Mouse (Mus musculus) hindbrain, embryonic 13.5 days (tissue): ENCODE measurements around the gene Grm4. TPM values are rescaled to one million over a fixed set of nuclear protein-coding genes. Genes with fewer than 3 reads are reported as not detected.
A peak's percentile ranks its signal among the peaks of the same experiment; 100 is the strongest.

Source experiments
- ATAC-seq: fragments of 200-750 bp; cut with Nextera tagmentation; 2 replicates; pipeline ENCODE4 v1.8.0; 2017; ENCODE audit warnings: moderate TSS enrichment; ENCODE audit not compliant: low FRiP score
- H3K27ac ChIP-seq: fragments of 300-500 bp; sonication (generic); 2 replicates; pipeline ENCODE4 v1.5.1; 2015; ENCODE audit warnings: inconsistent platforms, mild to moderate bottlenecking, moderate library complexity
- H3K27me3 ChIP-seq: fragments of 300-500 bp; sonication (generic); 2 replicates; pipeline ENCODE4 v1.6.1; 2015; ENCODE audit warnings: mild to moderate bottlenecking, inconsistent platforms
- H3K36me3 ChIP-seq: fragments of 300-500 bp; sonication (generic); 2 replicates; pipeline ENCODE4 v1.6.1; 2015; ENCODE audit warnings: mild to moderate bottlenecking, inconsistent platforms
- H3K4me1 ChIP-seq: fragments of 300-500 bp; sonication (generic); replicated peaks from 2 replicates; pipeline ENCODE4 v1.6.1; 2015; ENCODE audit warnings: inconsistent platforms
- H3K4me2 ChIP-seq: fragments of 300-500 bp; sonication (generic); 2 replicates; pipeline ENCODE4 v1.6.1; 2015; ENCODE audit warnings: inconsistent platforms, mild to moderate bottlenecking, moderate library complexity
- H3K4me3 ChIP-seq: fragments of 300-500 bp; sonication (generic); 2 replicates; pipeline ENCODE4 v1.5.1; 2015; ENCODE audit warnings: mild to moderate bottlenecking, inconsistent platforms
- H3K9ac ChIP-seq: fragments of 300-500 bp; sonication (generic); 2 replicates; pipeline ENCODE4 v1.6.1; 2015; ENCODE audit warnings: mild to moderate bottlenecking, inconsistent platforms
- H3K9me3 ChIP-seq: fragments of 300-500 bp; sonication (generic); 2 replicates; pipeline ENCODE4 v1.6.1; 2016; ENCODE audit warnings: inconsistent platforms
- WGBS: fragments of 180-500 bp; shearing (Covaris S2); methylation state at CpG from one replicate; pipeline ENCODE4 v1.1.7; 2015; 5-methylcytosine and 5-hydroxymethylcytosine counted together
- polyA plus RNA-seq: library from polyadenylated mRNA; unstranded; fragments of >200 nt; fragmentation: Nextera tagmentation; extraction: Ambion mirVana; gene quantifications from 2 replicates; pipeline ENCODE4 v1.2.1, GENCODE M21; 2015

Grm4 gene
- polyA plus RNA-seq, 1 experiment from 2014 or later, result 4.8 TPM

DNA sequence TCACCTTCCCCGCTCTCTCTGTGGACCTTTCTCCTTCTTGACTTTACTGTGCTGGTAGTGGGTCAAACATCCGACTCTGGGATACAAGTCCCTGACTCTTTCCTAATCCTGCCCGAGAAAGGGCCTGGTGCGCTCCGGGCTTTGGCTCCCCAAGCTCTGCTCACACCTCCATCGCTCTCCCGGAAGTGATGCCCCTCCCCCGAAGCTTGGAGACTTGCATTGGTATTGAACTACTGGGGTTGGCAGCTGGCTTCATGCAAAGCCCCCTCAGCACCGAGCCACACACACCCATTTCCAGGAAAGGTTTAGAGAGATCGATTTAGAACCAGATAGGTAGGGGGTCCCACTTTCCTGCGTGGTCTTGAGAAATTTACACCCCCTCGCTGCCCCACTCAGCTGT lies 24.8 kb upstream of the Grm4 start:
- no peak for ATAC-seq
- H3K4me3 ChIP-seq, result no peak overlapping the region
- H3K4me2 ChIP-seq, result no peak overlapping the region
- H3K27ac ChIP-seq, result no peak overlapping the region
- H3K9ac ChIP-seq, result peak overlapping the region; percentile 39; the same call in 1 of the 2 replicates
- H3K27me3 ChIP-seq, result 0 out of 2 replicates have a peak, but pooled peaks cover 3% of the 10 kb centered on the region
- WGBS, result 56% methylated on average over 12 of the region's 12 CpGs
- H3K4me1 ChIP-seq, result peaks cover 11% of the 10 kb centered on the region
- H3K36me3 ChIP-seq, result no peaks in the 10 kb centered on the region
- no peaks in the 10 kb centered on the region for H3K9me3 ChIP-seq

DNA sequence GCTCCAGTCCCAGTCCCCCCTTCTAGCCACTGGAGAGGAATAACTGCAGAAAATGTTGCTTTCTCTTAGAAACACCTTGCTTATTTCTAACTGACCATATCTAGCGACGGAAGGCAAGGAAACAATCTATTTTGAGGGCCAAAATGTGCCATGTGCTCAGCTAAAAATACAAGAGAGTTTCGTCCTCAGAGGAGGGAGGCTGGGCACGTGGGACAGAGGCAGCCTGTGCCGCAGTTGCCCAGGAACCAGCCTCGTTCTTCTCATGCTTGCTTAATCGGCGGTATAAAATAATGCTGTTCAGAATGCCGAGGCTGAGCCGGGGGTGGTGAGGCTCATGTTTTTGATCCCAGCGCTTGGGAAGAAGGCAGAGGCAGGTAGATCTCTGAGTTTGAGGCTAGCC lies 23.3 kb upstream of the Grm4 start:
- no peak overlapping the region for H3K9ac ChIP-seq
- H3K27ac ChIP-seq, result no peak overlapping the region
- no peak overlapping the region for H3K4me3 ChIP-seq
- no peaks in the 10 kb centered on the region for H3K36me3 ChIP-seq
- 81% methylated on average over 11 of the region's 11 CpGs for WGBS
- no peak for ATAC-seq
- 0 out of 2 replicates have a peak, but pooled peaks cover 3% of the 10 kb centered on the region for H3K27me3 ChIP-seq
- H3K4me2 ChIP-seq, result no peak overlapping the region
- no peaks in the 10 kb centered on the region for H3K9me3 ChIP-seq
- peaks cover 9% of the 10 kb centered on the region for H3K4me1 ChIP-seq

DNA sequence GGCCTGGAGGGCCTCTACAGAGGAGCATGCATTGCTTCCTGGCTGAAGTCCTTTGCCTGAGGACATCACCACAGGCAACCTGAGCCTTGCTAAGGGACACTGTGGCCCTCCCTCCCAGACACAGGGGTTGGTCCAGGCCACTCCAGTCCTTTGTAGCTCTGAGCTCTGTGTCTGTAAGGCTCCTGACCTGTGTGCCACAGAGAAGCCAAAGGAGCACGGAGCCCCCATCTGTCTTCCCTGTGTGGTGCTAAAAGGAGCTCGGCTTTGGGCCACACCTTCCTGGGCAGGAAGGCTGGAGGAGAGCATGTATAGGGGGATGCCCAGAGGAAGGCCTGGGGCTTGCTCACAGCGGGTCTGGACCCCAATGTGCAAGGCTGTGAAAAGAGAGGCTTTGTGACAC lies 20.8 kb upstream of the Grm4 start:
- Histone ChIP-seq H3K4me1 (no peaks in the 10 kb centered on the region), H3K9ac (no peak overlapping the region), H3K4me3 (no peak overlapping the region), H3K27me3 (0 out of 2 replicates have a peak, but pooled peaks cover 3% of the 10 kb centered on the region), H3K36me3 (no peaks in the 10 kb centered on the region), H3K4me2 (no peak overlapping the region), H3K27ac (no peak overlapping the region), H3K9me3 (no peaks in the 10 kb centered on the region)
- 77% methylated on average over 3 of the region's 3 CpGs for WGBS
- ATAC-seq, result no peak

DNA sequence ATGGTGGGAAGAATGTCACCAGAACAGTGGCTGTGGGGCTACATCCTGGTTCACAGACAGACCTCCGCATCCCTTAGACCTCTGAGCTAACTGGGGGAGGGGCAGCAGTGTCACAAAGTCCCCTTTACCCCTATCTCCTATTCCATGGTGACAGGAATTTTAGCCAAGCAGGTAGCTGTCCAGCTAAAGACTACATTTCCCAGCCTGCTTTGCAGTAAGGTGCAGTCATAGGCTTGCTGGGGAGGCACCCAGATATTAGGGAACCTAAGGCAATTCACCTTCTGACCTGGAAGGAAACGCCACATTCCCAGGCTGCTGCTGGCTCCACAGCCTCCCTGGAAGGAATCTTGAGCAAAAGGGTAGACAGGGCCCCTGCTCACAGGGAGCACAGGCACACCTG lies 20.1 kb upstream of the Grm4 start:
- H3K9ac ChIP-seq, result no peak overlapping the region
- no peaks in the 10 kb centered on the region for H3K9me3 ChIP-seq
- no peak overlapping the region for H3K4me3 ChIP-seq
- ATAC-seq, result no peak
- H3K27ac ChIP-seq, result no peak overlapping the region
- H3K36me3 ChIP-seq, result no peaks in the 10 kb centered on the region
- H3K27me3 ChIP-seq, result no peaks in the 10 kb centered on the region
- no peak overlapping the region for H3K4me2 ChIP-seq
- WGBS, result 86% methylated on average over 2 of the region's 2 CpGs
- no peaks in the 10 kb centered on the region for H3K4me1 ChIP-seq

DNA sequence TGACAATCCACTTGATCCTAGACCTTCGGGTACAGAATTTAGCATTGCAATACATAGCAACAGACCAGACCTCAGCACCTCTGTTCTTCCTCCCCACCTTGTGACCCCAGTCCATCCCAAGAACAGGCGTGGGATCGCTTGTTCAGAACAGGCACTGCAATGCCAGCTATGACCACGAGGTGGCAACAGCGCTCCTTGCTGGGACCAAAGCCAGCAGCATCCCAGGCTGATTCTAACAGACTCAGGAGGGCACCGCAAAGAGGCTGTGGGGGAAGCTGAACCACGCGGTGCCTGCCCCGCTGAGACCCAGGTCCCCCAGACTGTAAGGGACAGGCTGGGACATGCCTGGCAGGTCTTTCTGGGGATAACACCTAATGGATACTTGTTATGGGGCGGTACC lies 13.5 kb upstream of the Grm4 start:
- 5% methylated on average over 10 of the region's 10 CpGs for WGBS
- ATAC-seq, result 0 out of 2 replicates have a peak, but pooled peaks have one; percentile 65

DNA sequence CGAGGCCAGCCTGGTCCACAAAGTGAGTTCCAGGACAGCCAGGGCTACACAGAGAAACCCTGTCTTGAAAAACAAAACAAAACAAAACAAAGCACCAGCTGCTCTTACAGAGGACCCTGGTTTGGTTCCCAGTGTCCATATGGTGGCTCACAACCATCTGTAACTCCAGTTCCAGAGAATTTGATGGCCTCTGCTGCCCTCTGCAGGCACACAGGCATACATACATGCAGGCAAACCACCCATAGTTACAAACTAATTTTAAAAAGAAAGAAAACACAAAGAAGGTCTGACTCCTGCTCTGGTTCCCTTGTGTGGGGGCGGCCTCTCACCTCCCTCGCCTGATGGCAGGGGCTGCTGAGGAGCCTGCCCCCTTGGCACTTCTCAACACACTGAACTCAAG lies 12.2 kb upstream of the Grm4 start:
- H3K4me3 ChIP-seq, result no peak overlapping the region
- no peaks in the 10 kb centered on the region for H3K27me3 ChIP-seq
- no peak overlapping the region for H3K27ac ChIP-seq
- ATAC-seq, result no peak
- no peaks in the 10 kb centered on the region for H3K36me3 ChIP-seq
- no peak overlapping the region for H3K4me2 ChIP-seq
- 85% methylated on average over 3 of the region's 3 CpGs for WGBS
- no peaks in the 10 kb centered on the region; the same call in 1 of the 2 replicates for H3K4me1 ChIP-seq
- no peaks in the 10 kb centered on the region for H3K9me3 ChIP-seq
- H3K9ac ChIP-seq, result no peak overlapping the region

More for the DNA sequence above, 13.5 kb upstream of the Grm4 start:
- Histone ChIP-seq H3K27ac (no peak overlapping the region), H3K36me3 (no peaks in the 10 kb centered on the region), H3K4me3 (no peak overlapping the region), H3K4me1 (no peaks in the 10 kb centered on the region; the same call in 1 of the 2 replicates), H3K27me3 (no peaks in the 10 kb centered on the region), H3K9ac (no peak overlapping the region), H3K9me3 (no peaks in the 10 kb centered on the region), H3K4me2 (no peak overlapping the region)

DNA sequence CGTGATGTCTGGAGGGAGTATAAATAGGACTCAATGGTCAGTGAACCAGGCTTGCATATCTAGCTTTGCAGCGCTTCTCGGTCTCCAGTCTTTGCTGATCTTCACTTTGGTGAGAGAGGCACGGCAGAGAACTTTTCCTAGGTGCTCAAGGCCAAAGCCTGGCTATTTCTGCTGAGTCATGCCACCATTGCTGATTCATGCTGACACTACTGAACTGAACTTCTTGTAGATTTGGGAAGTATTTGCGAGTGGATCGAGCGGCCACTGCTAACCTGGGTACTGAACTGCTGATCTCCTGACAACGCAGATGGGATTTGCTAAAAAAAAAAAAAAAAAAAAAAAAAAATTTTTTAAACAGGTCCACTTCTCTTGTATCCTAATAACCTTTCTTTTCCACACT lies 10.9 kb upstream of the Grm4 start:
- H3K27ac ChIP-seq, result no peak overlapping the region

DNA sequence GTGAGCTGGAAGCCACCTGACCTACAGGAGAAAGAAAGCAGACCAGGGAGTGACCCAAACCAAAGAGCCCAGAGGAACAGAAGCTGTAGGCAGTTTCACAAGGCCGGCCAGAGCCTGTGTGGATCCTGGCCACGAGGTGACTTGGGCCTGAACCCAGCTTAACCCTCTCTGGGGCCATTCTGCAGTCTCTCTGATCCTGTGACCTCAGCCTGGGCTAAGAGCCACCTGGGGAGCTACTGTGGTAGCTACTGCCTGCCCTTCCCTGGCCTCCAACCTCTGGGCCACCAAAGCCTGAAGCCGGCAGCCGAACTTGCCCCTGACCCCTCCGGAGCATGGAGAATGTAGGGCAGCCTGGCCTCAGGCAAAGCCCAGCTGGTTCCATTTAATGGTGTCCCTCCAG lies 7.6 kb upstream of the Grm4 start:
- H3K9ac ChIP-seq, result no peak overlapping the region
- no peak overlapping the region for H3K4me3 ChIP-seq
- H3K4me2 ChIP-seq, result no peak overlapping the region
- H3K27ac ChIP-seq, result no peak overlapping the region
- WGBS, result 78% methylated on average over 5 of the region's 5 CpGs
- no peaks in the 10 kb centered on the region for H3K4me1 ChIP-seq
- no peaks in the 10 kb centered on the region for H3K36me3 ChIP-seq
- H3K27me3 ChIP-seq, result no peaks in the 10 kb centered on the region
- H3K9me3 ChIP-seq, result no peaks in the 10 kb centered on the region
- ATAC-seq, result no peak

More for the DNA sequence above, 10.9 kb upstream of the Grm4 start:
- 90% methylated on average over 8 of the region's 8 CpGs for WGBS
- H3K27me3 ChIP-seq, result no peaks in the 10 kb centered on the region
- H3K4me2 ChIP-seq, result no peak overlapping the region
- H3K4me3 ChIP-seq, result no peak overlapping the region
- no peak for ATAC-seq
- no peaks in the 10 kb centered on the region for H3K36me3 ChIP-seq
- no peak overlapping the region for H3K9ac ChIP-seq
- no peaks in the 10 kb centered on the region for H3K9me3 ChIP-seq
- H3K4me1 ChIP-seq, result no peaks in the 10 kb centered on the region; the same call in 1 of the 2 replicates

DNA sequence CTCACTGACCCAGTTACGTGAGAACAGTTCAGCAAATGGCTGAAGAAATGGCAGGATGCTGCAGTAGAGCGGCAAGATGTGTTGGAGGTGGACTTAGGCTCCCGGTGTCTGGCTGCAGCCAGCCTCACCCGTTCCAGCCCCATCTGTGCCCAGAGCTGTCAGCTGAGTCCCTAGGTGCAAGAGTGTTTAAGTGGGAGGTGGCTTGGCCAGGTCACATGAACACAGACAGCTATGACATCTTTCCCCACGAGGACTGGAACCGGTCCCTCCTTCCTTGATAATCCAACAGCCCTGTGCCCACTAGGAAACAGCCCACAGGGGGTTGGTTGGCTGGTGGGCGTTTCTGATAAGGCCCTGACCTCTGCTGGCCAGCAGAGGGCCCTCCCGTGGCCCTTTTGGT lies 6.8 kb upstream of the Grm4 start:
- Histone ChIP-seq H3K36me3 (no peaks in the 10 kb centered on the region), H3K9ac (no peak overlapping the region), H3K4me3 (no peak overlapping the region), H3K27me3 (no peaks in the 10 kb centered on the region), H3K27ac (no peak overlapping the region), H3K4me1 (no peaks in the 10 kb centered on the region), H3K9me3 (no peaks in the 10 kb centered on the region), H3K4me2 (no peak overlapping the region)
- ATAC-seq, result no peak
- 48% methylated on average over 8 of the region's 8 CpGs for WGBS

DNA sequence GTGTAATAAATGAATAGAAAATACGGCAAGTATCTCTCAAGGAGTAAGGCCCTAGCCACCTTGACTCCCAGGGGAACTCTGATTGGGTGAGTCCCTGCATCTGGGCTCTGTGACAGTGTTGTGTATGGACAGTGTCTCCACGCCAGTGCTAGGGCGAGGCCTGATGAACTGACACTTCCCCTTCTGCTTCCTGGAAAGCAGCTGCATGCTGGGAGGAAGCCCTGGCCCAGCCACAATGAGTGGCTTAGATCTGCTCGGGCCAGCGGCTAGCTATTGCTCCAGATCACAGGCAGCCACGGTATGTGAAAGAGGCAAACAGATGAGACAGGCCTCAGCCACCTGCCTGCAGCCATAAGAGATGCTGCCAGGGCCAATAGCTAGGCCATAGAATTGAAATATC lies 6.0 kb upstream of the Grm4 start:
- Histone ChIP-seq H3K9ac (no peak overlapping the region), H3K36me3 (no peaks in the 10 kb centered on the region), H3K4me2 (no peak overlapping the region), H3K4me3 (no peak overlapping the region), H3K9me3 (no peaks in the 10 kb centered on the region), H3K27me3 (peaks cover 4% of the 10 kb centered on the region; the same call in 1 of the 2 replicates), H3K4me1 (no peaks in the 10 kb centered on the region), H3K27ac (no peak overlapping the region)
- no peak for ATAC-seq
- WGBS, result 74% methylated on average over 6 of the region's 6 CpGs

DNA sequence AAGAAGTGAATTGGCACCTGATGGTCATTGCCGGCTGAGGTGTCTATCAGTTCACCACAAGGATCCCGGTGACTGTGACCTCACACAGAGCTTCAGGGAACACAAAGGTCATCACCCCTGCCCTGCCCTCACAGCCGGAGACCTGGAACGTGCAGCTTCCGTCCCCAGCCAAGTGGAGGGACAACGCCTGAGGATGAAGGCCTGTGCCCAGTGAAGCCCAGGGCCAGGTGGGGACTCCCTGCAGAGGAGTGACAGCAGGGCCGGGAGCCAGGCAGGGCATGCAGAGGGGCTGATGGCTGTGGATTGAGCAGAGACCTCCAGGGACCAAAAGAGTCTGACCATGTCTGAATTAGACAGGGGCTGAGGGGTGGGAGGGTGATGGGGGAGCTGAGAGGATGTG lies 1.9 kb upstream of the Grm4 start:
- Histone ChIP-seq H3K4me1 (peaks cover 26% of the 10 kb centered on the region), H3K27me3 (peaks cover 33% of the 10 kb centered on the region), H3K36me3 (no peaks in the 10 kb centered on the region), H3K9ac (no peak overlapping the region), H3K9me3 (no peaks in the 10 kb centered on the region), H3K4me2 (no peak overlapping the region), H3K4me3 (no peak overlapping the region), H3K27ac (no peak overlapping the region)
- ATAC-seq, result no peak
- 55% methylated on average over 7 of the region's 7 CpGs for WGBS

DNA sequence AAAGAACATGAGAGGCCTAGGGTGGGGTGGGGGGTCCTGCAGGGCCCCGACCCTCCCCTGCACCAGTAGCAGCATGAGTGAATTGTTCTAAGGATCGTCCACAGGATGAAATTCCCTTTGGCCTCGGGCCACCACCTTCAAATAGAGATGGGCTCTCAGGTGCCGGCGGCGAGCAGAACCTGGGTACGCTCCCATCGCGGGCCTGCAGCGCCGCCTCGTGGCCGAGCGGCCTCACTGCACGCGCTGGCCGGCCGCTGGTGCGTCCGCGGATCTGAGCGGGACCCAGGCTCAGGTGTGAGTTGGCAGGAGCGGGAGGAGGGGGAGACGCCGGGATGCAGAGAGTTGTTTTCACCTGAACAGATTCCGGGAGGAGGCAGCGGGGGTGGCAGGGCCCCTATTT lies 646 bp downstream of the Grm4 start:
- Histone ChIP-seq H3K9ac (no peak overlapping the region), H3K4me1 (peaks cover 34% of the 10 kb centered on the region), H3K4me2 (peak overlapping the region; percentile 50), H3K27me3 (peaks cover 51% of the 10 kb centered on the region), H3K9me3 (no peaks in the 10 kb centered on the region), H3K27ac (no peak overlapping the region), H3K4me3 (0 out of 2 replicates have a peak overlapping the region, but pooled peaks have one; percentile 12), H3K36me3 (no peaks in the 10 kb centered on the region)
- peak; percentile 43; the same call in 1 of the 2 replicates for ATAC-seq
- WGBS, result under 1% methylated on average over 27 of the region's 27 CpGs

DNA sequence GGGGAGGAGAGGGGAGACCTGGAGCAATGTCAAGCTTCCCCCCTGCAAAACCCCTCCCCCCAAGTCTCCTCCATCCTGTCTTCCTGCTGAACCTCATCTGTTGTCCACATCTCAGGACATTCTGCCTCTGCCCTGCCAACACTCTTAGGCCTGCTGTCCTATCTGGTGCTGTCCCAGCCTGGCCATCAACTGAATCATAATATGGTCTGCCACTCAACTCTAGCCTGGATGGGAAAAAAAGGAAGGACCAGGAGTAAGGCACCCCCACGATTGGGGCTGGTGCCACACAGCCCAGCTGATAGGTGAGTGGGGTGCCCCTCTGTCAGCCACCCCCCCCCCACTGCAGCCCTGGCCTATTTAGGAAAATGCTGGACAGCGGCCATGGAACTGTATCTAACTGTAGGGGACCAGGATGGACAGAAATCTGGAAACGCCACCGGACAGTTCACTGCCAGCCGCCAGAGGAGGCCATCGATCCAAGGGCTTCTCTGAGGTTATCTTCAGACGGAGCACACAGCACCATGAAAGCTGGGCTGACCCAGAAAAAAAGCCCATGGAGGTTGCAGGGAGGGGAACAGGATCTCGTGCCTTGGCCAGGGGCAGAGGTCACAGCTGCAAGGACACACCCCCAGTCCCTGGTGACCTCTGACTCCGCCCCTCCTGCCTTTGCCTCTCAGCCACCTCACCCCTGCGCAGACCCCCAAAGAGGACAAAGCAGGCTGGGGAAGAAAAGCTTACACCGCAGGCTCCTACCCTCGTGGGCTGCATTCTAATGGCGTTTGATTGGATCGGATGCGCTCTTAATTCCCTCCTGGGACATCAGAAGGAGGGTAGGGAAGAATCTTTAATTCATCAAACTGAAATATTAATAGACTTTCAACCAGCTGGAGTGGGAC lies 2.3 kb downstream of the Grm4 start:
- ATAC-seq, result no peak
- Histone ChIP-seq H3K27ac (peak overlapping the region; percentile 64), H3K9ac (peak overlapping the region; percentile 46), H3K27me3 (peaks cover 67% of the 10 kb centered on the region), H3K4me1 (peaks cover 39% of the 10 kb centered on the region), H3K4me3 (no peak overlapping the region), H3K9me3 (no peaks in the 10 kb centered on the region), H3K36me3 (no peaks in the 10 kb centered on the region), H3K4me2 (no peak overlapping the region)
- WGBS, result 19% methylated on average over 15 of the region's 15 CpGs
